Mouse (Mus musculus): ENCODE measurements around the gene Ctdsp1. TPM values are rescaled to one million over a fixed set of nuclear protein-coding genes. Genes with fewer than 3 reads are reported as not detected.

The Ctdsp1 gene
- total RNA-seq, 2 experiments from 2014 or later = 121 to 126 TPM

Small RNA genes within 50 kb of the gene (microRNA-seq; reads per million reads assigned to microRNA genes)
- 28,000 to 32,472 reads per million in 2 experiments for gene Mir26b

Other genes with a start within 250 kb of the Ctdsp1 start
- under 1 TPM; 0.11 to 0.17 TPM for gene Cxcr2, start 237.5 kb upstream of the Ctdsp1 start, total RNA-seq (2021)
- gene Cxcr1, start 196.9 kb upstream of the Ctdsp1 start, total RNA-seq (2021) = not detected
- 100 to 1,000 TPM; 246 to 249 TPM for gene Arpc2, start 155.4 kb upstream of the Ctdsp1 start, total RNA-seq (2021)
- gene Gpbar1, start 113.0 kb upstream of the Ctdsp1 start, total RNA-seq (2021) = not detected
- gene Aamp, start 106.8 kb upstream of the Ctdsp1 start, total RNA-seq (2021) = 100 to 1,000 TPM; 103 to 105 TPM
- gene Pnkd, start 106.6 kb upstream of the Ctdsp1 start, total RNA-seq (2021) = 100 to 1,000 TPM; 198 to 211 TPM
- 10 to 100 TPM; 43.4 to 44.3 TPM for gene Tmbim1, start 85.9 kb upstream of the Ctdsp1 start, total RNA-seq (2021)
- under 1 TPM; 0.32 to 0.33 TPM for gene Catip, start 29.4 kb upstream of the Ctdsp1 start, total RNA-seq (2021)
- gene Slc11a1, start 16.3 kb upstream of the Ctdsp1 start, total RNA-seq (2021) = 1 to 10 TPM; 1.7 to 3.4 TPM
- gene Vil1, start 17.9 kb downstream of the Ctdsp1 start, total RNA-seq (2021) = 1 to 10 TPM; 1.4 to 2.1 TPM
- 10 to 100 TPM; 27.1 to 31.3 TPM for gene Cnot9, start 114.5 kb downstream of the Ctdsp1 start, total RNA-seq (2021)
- under 1 TPM in 1 of 2 experiments, not detected in 1; 0.18 TPM for gene Plcd4, start 151.4 kb downstream of the Ctdsp1 start, total RNA-seq (2021)
- gene Usp37, start 152.8 kb downstream of the Ctdsp1 start, total RNA-seq (2021) = 10 to 100 TPM; 22.2 to 26.0 TPM
- 10 to 100 TPM in 1 of 2 experiments, 1 to 10 TPM in 1; 9.4 to 11.0 TPM for gene Zfp142, start 196.7 kb downstream of the Ctdsp1 start, total RNA-seq (2021)
- gene Bcs1l, start 196.8 kb downstream of the Ctdsp1 start, total RNA-seq (2021) = 10 to 100 TPM; 21.7 to 22.5 TPM
- 10 to 100 TPM; 22.0 to 23.9 TPM for gene Rnf25, start 209.9 kb downstream of the Ctdsp1 start, total RNA-seq (2021)
- 1 to 10 TPM; 1.4 to 2.0 TPM for gene Stk36, start 209.9 kb downstream of the Ctdsp1 start, total RNA-seq (2021)